Mouse (Mus musculus): ENCODE measurements at regions not wholly inside any gene's neighbourhood (a gene's known extent, or its start where the extent isn't known, plus 50 kb on each side); places are given as distances from the start of the nearest gene placed in this dataset.
A peak's percentile ranks its signal among the peaks of the same experiment; 100 is the strongest.

DNA sequence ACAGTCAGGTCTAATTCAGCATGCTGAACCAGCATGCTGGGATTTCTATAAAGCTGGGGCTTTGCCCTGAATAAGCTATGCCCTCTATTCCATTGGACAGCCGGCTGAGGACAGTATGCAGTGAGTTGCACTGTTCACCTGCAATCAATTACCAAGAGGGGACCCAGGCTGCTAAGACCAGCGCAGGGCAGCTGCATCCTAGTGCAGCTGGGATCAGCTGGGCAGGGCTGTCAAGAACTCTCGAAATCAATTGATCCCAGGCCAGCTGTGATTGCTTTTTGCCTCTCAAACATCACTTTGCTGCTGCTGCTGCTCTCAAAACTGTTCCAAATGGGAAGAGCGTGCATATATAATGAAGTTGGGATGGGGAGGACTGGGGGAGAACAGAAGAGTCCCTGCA is 196.3 kb upstream of the Ferd3l start:
- TF ChIP-seq CTCF (IDR thresholded peaks at IDR 0.05; ENCODE audit: low read depth), result no peak
- WGBS, result 45% methylated on average over 4 of the region's 4 CpGs
- Histone ChIP-seq H3K4me2 (ENCODE audit: low read length) (no peak overlapping the region), H3K4me3 (replicated peaks; ENCODE audit: low read depth, low read length) (no peak overlapping the region), H3K27ac (no peak overlapping the region), H3K27me3 (ENCODE audit: insufficient read depth, low read length) (no peaks in the 10 kb centered on the region), H3K4me1 (replicated peaks; ENCODE audit: insufficient read depth, low read length) (no peaks in the 10 kb centered on the region), H3K36me3 (ENCODE audit: insufficient read depth, low read length) (no peaks in the 10 kb centered on the region), H3K9ac (ENCODE audit: low read depth, low read length) (no peak overlapping the region), H3K9me3 (replicated peaks; ENCODE audit: low read length) (no peaks in the 10 kb centered on the region)
- DNase-seq (ENCODE audit: low spot score) (no peak), ATAC-seq (replicated peaks; ENCODE audit: low FRiP score, low read depth) (no peak)

DNA sequence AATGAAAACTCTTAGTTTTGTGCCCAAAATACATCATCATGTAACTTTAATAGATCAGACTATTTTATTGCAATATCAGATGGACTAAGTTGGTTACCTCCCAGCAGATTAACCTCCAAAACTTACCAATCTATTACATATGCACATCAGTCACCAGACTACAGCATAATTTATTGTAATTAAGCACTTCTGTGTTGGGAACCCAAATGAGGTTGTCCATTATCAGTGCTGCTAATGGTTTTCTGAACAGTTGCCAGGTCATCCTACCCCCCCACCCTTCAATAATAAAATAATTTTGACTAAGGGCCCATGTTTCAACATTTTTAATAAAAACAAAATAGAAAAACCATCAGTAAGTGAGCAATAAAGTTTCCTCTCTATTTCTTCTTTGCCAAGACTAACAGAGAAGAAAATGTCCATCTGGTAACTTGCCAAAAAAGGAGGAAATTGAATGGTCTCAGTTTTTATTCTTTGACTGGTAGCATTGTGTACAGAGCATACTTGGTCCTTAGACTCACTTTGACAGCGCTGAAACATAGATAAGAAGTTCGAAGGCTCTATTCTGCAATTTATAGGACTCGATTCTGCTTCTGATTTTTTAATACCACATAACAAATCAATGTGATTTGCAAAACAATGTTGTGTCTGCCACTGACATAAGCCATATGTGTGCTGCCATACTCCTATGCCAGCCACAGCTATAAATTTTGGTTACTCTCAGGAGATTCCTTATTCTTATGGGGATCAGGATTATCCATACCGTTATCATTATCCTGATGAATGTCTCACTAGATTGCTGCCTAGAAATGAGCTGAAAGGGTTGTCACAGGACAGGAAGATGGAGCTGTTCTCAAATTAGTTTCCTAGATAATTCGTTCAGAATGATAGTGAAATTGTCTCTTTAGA is 152.4 kb upstream of the Ferd3l start:
- Histone ChIP-seq H3K4me1 (replicated peaks; ENCODE audit: insufficient read depth, low read length) (no peaks in the 10 kb centered on the region), H3K9me3 (replicated peaks; ENCODE audit: low read length) (no peaks in the 10 kb centered on the region), H3K9ac (ENCODE audit: low read depth, low read length) (no peak overlapping the region), H3K27ac (no peak overlapping the region), H3K36me3 (ENCODE audit: insufficient read depth, low read length) (no peaks in the 10 kb centered on the region), H3K4me3 (replicated peaks; ENCODE audit: low read depth, low read length) (no peak overlapping the region), H3K4me2 (ENCODE audit: low read length) (no peak overlapping the region), H3K27me3 (ENCODE audit: insufficient read depth, low read length) (no peaks in the 10 kb centered on the region)
- no peak for TF ChIP-seq CTCF (IDR thresholded peaks at IDR 0.05; ENCODE audit: low read depth)
- DNase-seq (ENCODE audit: low spot score) (peak; percentile 36), ATAC-seq (replicated peaks; ENCODE audit: low FRiP score, low read depth) (no peak)
- WGBS, result 50% methylated on average over 5 of the region's 5 CpGs

DNA sequence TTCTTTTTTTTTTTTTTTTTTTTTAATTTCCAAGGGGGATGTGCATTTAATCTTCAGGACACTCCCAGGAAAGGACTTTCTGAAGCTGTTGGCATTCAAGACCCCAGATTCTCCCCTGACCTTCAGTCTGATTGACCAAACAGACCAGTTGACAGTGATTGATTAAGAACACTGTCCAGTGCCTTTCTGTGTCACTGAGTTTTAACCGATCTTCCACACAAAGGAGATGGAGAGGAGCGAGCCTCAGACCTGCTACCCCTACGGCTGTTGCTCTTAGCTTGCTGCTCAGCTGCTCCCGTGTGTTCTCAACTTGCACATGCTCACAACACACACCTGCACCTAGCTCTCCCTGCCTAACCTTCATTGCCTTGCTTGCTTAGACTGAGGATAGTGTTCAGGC is 149.7 kb upstream of the Ferd3l start:
- Histone ChIP-seq H3K9me3 (replicated peaks; ENCODE audit: low read length) (no peaks in the 10 kb centered on the region), H3K4me3 (replicated peaks; ENCODE audit: low read depth, low read length) (no peak overlapping the region), H3K4me1 (replicated peaks; ENCODE audit: insufficient read depth, low read length) (no peaks in the 10 kb centered on the region), H3K36me3 (ENCODE audit: insufficient read depth, low read length) (no peaks in the 10 kb centered on the region), H3K27ac (no peak overlapping the region), H3K4me2 (ENCODE audit: low read length) (no peak overlapping the region), H3K27me3 (ENCODE audit: insufficient read depth, low read length) (no peaks in the 10 kb centered on the region), H3K9ac (ENCODE audit: low read depth, low read length) (no peak overlapping the region)
- TF ChIP-seq CTCF (IDR thresholded peaks at IDR 0.05; ENCODE audit: low read depth), result no peak
- ATAC-seq (replicated peaks; ENCODE audit: low FRiP score, low read depth), result no peak
- WGBS, result 27% methylated on average over 4 of the region's 4 CpGs
- no peak for DNase-seq (ENCODE audit: low spot score)

DNA sequence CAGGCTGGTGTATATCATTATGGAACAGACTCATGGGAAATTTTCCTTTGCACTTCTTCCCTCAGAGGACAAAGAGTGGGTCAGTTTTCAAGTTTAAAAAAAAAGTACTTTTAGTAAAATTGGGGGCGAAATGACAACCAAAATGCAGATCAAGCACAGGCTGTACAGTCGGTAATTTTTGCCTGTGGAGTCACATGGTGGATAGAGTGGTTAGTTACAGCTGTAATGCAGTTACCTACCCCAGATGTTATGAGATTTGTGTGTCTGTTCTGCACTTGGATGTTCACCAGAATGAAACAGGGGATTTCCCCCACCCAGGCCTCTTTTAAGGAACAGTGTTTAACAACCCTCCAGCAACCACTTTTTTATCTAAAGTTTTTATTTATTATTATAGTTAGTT is 148.3 kb upstream of the Ferd3l start:
- H3K9me3 ChIP-seq (replicated peaks; ENCODE audit: low read length), result no peaks in the 10 kb centered on the region
- no peak overlapping the region for H3K27ac ChIP-seq
- WGBS, result 68% methylated on average over 2 of the region's 2 CpGs
- no peak overlapping the region for H3K9ac ChIP-seq (ENCODE audit: low read depth, low read length)
- DNase-seq (ENCODE audit: low spot score) (peak; percentile 22), ATAC-seq (replicated peaks; ENCODE audit: low FRiP score, low read depth) (no peak)
- no peak overlapping the region for H3K4me2 ChIP-seq (ENCODE audit: low read length)
- TF ChIP-seq CTCF (IDR thresholded peaks at IDR 0.05; ENCODE audit: low read depth), result no peak
- no peaks in the 10 kb centered on the region for H3K36me3 ChIP-seq (ENCODE audit: insufficient read depth, low read length)
- H3K27me3 ChIP-seq (ENCODE audit: insufficient read depth, low read length), result no peaks in the 10 kb centered on the region
- no peak overlapping the region for H3K4me3 ChIP-seq (replicated peaks; ENCODE audit: low read depth, low read length)
- no peaks in the 10 kb centered on the region for H3K4me1 ChIP-seq (replicated peaks; ENCODE audit: insufficient read depth, low read length)

DNA sequence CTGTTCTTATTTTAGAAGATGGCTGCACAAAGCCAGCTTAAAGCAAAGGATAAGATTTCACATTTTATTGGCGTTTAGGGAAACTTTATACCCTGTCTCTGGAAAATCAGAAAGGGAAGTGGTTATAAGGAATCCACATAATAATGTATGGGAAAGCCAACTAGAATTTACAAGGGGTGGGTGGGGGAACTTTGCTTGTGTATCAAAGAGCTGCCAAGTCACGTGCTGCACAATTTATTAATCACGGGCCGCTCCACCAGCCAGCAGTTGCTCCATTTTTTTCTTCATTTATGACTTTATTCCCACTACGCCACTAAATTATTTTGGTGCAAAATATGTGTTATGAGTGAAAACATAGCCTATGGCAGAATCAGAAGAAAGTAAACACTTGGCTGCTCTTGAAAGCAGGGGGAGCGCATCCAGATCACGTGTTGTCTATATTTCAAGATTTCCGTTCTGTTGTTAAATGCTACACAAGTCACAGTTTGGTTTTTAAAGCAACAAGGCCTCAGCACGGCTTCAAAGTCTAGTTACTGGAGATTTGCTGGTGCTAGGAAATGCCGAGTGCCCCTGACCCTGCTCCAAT is 123.9 kb upstream of the Ferd3l start:
- Histone ChIP-seq H3K4me2 (ENCODE audit: low read length) (no peak overlapping the region), H3K36me3 (ENCODE audit: insufficient read depth, low read length) (no peaks in the 10 kb centered on the region), H3K9me3 (replicated peaks; ENCODE audit: low read length) (no peaks in the 10 kb centered on the region), H3K4me3 (replicated peaks; ENCODE audit: low read depth, low read length) (no peak overlapping the region), H3K27ac (no peak overlapping the region), H3K27me3 (ENCODE audit: insufficient read depth, low read length) (no peaks in the 10 kb centered on the region), H3K4me1 (replicated peaks; ENCODE audit: insufficient read depth, low read length) (no peaks in the 10 kb centered on the region), H3K9ac (ENCODE audit: low read depth, low read length) (no peak overlapping the region)
- no peak for TF ChIP-seq CTCF (IDR thresholded peaks at IDR 0.05; ENCODE audit: low read depth)
- no peak for ATAC-seq (replicated peaks; ENCODE audit: low FRiP score, low read depth)
- DNase-seq (ENCODE audit: low spot score), result peak; percentile 80
- WGBS, result 37% methylated on average over 10 of the region's 10 CpGs

DNA sequence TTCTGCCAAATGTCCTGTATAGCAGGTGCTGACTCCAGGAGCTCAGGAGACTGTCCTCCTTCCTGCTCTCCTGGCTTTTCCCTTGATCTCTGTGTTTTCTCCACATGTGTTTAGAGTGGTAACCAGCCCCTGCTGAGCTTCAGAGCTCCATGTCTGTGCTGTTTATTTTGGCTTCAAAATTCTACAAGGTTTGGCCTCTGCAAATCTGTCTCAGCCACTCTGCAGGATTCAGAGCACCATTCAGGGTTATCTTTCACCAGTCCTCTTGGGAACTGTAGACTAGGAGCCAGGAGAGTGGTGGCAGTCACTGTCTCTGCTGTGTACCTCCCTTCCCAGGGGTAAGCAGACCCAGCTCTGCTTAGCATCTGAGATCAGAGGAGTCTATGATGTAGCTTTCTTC is 102.7 kb upstream of the Ferd3l start:
- ATAC-seq (replicated peaks; ENCODE audit: low FRiP score, low read depth), result no peak
- H3K27me3 ChIP-seq (ENCODE audit: insufficient read depth, low read length), result no peaks in the 10 kb centered on the region
- H3K4me1 ChIP-seq (replicated peaks; ENCODE audit: insufficient read depth, low read length), result no peaks in the 10 kb centered on the region
- H3K9ac ChIP-seq (ENCODE audit: low read depth, low read length), result no peak overlapping the region
- TF ChIP-seq CTCF (IDR thresholded peaks at IDR 0.05; ENCODE audit: low read depth), result no peak
- no peak for DNase-seq (ENCODE audit: low spot score)
- no peak overlapping the region for H3K27ac ChIP-seq
- no peaks in the 10 kb centered on the region for H3K36me3 ChIP-seq (ENCODE audit: insufficient read depth, low read length)
- no peak overlapping the region for H3K4me2 ChIP-seq (ENCODE audit: low read length)
- H3K9me3 ChIP-seq (replicated peaks; ENCODE audit: low read length), result no peaks in the 10 kb centered on the region
- H3K4me3 ChIP-seq (replicated peaks; ENCODE audit: low read depth, low read length), result no peak overlapping the region

Data from kidney, postnatal 0 days (tissue).